Mouse (Mus musculus): Measurements from ENCODE around the gene Zfp81.
"Not testable (repeated sequence)": the region's sequence is repeated elsewhere in the genome, so short reads cannot be mapped to it uniquely, and the experiment has no call there.

The Zfp81 gene

DNA sequence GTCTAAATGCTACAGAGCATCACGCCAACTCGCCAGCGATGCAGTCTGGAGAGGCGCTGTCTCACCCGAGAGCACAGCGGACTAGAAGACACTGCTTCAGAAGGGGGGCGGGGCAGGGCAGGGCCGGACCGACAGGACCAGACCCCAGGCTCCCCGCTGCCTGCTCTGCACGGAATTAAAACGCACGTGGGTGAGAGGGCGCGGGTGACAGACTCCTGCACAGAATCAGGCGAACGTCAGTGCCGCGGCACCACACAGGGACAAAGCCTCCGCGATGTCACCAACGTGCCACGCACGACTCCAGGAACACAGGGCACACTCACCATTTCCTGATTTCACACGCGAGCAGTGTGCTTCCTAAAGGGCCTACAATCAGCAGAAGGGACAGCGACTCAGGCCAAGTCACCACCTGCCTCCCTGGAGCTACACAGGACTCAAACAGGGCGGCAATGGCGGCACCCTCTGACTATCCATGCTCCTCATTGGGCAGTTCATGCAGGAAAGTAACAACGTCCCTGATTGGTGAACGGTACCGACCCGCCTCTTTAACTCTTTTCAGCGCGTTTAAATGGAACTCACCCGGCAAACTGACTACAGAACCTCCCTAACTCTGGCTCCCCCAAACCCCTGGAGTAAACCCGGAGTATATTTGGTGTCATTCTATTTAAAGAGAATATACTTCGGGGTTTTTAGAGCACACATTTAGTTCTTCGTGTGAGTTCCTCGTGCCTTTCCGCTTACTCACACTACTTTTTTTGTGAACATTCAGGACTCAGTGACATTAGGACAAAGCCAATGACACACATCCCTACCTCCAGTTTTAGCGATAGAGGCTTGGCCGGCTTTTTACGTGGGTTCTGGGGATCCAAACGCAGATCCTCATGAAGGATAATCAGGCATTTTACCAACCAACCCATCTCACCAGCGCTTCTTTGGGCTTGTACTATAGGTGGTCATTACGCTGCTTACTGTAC, at the start of gene Zfp81:
Zfp81 (minus strand) TSS at position 468 of the 974 bp plus-strand sequence.
- DNase-seq (ENCODE audit: low read depth, low spot score), result peak; percentile 89

DNA sequence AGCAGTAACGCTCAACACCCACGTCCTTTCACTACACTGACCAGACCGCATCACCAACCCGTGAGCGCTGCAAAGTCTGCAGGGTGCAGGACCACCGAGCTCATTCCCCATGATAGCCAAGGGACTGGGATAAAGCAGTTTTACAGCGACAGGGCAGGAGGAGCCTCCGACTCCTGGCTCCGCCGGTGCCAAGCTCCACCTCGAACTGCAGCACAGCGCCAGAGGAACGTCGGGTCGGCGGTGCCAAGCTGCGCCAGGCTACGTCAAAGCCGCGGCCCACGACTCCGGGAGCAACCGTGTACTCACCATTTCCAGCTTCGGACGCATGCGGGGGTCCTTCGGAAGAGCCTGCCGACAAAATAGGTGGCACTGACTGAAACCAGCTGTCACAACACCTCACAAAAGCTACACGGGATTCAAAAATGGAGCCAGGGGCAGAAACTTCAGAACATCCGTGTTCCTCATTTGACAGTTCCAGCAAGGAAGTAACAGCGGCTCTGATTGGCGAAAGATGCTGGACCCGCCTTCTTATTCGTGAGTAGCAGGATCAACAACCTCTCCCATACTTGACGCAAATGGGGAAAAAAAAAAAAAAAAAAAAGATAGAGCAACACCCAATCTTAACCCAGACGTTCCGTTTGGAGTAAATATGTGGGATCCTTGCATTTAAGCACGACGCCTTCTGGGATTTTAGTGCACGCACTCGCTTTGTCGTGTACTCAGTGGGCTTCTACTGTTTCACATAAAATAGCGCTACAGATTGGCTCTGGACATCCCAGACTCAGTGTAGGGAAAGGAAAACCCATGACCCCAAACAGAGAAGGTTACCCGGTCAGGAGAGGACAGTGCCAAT, 35.7 kb upstream of the Zfp81 start, which contains the start of gene Zfp101:
Zfp101 (minus strand) TSS at position 460 of the 853 bp plus-strand sequence.
- peak; percentile 87 for DNase-seq (ENCODE audit: low read depth, low spot score)

GRCm38 (mm10) chr17:33392271-33392670, 33.6 kb upstream of the Zfp81 start:
- DNase-seq (ENCODE audit: low read depth, low spot score), result no peak

DNA sequence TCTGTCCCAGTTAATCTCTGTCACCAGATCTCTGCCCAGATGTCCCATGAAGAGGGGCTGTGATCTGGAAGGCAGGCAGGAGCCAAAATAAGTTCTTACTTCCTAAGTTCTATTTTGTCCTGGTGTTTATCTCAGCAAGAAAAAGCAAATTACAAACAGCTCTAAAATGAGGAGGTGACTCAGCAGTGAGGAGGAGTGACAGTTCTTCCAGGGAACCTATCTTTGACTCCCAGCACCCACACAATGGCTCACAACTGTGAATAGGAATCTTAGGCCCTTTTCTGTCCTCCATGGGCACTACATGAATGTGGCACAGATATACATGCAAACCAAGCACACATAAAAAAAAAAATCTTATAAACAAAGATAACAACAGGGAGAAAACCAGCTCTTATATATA, 27.0 kb upstream of the Zfp81 start:
- no peak for DNase-seq (ENCODE audit: low read depth, low spot score)

- DNase-seq (ENCODE audit: low read depth, low spot score), result no peak
Observed at GRCm38 (mm10) chr17:33372795-33373194, 14.1 kb upstream of the Zfp81 start.

DNA sequence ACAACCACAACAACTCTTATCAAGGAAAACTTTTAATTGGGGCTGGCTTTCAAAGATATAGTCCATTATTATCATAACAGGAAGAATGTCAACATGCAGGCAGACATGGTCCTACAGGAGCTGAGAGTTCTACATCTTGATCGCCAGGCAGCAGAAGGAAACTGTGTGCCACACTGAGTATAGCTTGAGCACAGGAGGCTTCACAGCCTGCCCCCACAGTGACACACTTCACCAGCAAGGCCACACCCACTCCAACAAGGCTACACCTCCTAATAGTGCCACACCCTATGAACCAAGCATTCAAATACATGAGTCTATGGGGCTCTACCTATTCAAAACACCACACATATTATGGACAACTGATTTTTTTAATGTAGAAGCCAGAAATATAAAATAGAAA, 5.7 kb downstream of the Zfp81 start:
- no peak for DNase-seq (ENCODE audit: low read depth, low spot score)

DNA sequence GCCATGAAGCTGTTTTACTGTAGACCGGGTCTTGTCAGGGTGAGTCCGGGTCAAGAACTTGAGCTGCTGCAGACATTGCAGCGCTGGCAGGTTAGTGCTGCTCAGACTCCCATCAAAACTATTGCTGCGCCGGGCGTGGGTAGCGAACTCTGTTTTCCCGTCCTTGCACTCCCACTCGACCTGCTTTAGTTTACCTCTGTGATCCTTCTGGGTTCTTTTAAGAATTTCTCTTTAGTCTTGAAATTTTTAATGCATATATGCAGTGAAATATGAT, 68.9 kb downstream of the Zfp81 start:
- not testable (repeated sequence) for DNase-seq (ENCODE audit: low read depth, low spot score)

- not testable (repeated sequence) for DNase-seq (ENCODE audit: low read depth, low spot score)
Observed at GRCm38 (mm10) chr17:33289039-33289875, 69.4 kb downstream of the Zfp81 start, which contains the start of gene Zfp955b. Gene Zfp955b, plus strand, starts transcription at chr17:33289544.

Data from A20 (cell line).